Mouse (Mus musculus) liver, postnatal 0 days (tissue): ENCODE measurements around the gene St6galnac5. TPM values are rescaled to one million over a fixed set of nuclear protein-coding genes. Genes with fewer than 3 reads are reported as not detected.
A peak's percentile ranks its signal among the peaks of the same experiment; 100 is the strongest.

Source experiments
- ATAC-seq: fragments of 200-750 bp; cut with Nextera tagmentation; 2 replicates; pipeline ENCODE4 v1.8.0; 2017; ENCODE audit warnings: mild to moderate bottlenecking, moderate library complexity
- DNase-seq: peaks from one replicate; pipeline ENCODE4 v3.0.0-alpha.2; 2016
- H3K27ac ChIP-seq: fragments of 300-500 bp; sonication (generic); 2 replicates; pipeline ENCODE4 v1.5.1; 2014; ENCODE audit warnings: antibody characterized with exemption, moderate library complexity, mild to moderate bottlenecking, low read depth
- H3K27me3 ChIP-seq: fragments of 300-500 bp; sonication (generic); 2 replicates; pipeline ENCODE4 v1.6.1; 2014; ENCODE audit warnings: low read length, control low read depth, mixed read lengths; ENCODE audit not compliant: insufficient read depth
- H3K36me3 ChIP-seq: fragments of 300-500 bp; sonication (generic); replicated peaks from 2 replicates; pipeline ENCODE4 v1.6.1; 2014; ENCODE audit warnings: mild to moderate bottlenecking, control low read depth, low read length, moderate library complexity, mixed read lengths; ENCODE audit not compliant: insufficient read depth
- H3K4me1 ChIP-seq: fragments of 300-500 bp; sonication (generic); 2 replicates; pipeline ENCODE4 v1.6.1; 2014; ENCODE audit warnings: antibody characterized with exemption, mild to moderate bottlenecking, control low read depth; ENCODE audit not compliant: insufficient read depth
- H3K4me2 ChIP-seq: fragments of 300-500 bp; sonication (generic); 2 replicates; pipeline ENCODE4 v1.6.1; 2014; ENCODE audit warnings: low read depth, mild to moderate bottlenecking, low read length, moderate library complexity, mixed read lengths
- H3K4me3 ChIP-seq: fragments of 300-500 bp; sonication (generic); 2 replicates; pipeline ENCODE4 v1.5.1; 2014; ENCODE audit warnings: low read depth, low read length
- H3K9ac ChIP-seq: fragments of 300-500 bp; sonication (generic); replicated peaks from 2 replicates; pipeline ENCODE4 v1.6.1; 2014; ENCODE audit warnings: mild to moderate bottlenecking, moderate library complexity
- H3K9me3 ChIP-seq: fragments of 300-500 bp; sonication (generic); 2 replicates; pipeline ENCODE4 v1.6.1; 2016; ENCODE audit warnings: mild to moderate bottlenecking, control low read depth, low read length, mixed read lengths
- CTCF ChIP-seq: sonication (generic); IDR thresholded peaks from 2 replicates; pipeline ENCODE4 v1.5.1; 2016; ENCODE audit warnings: antibody characterized with exemption, low read depth
- EP300 ChIP-seq: IDR thresholded peaks from 2 replicates; pipeline ENCODE4 v1.6.1; 2016; ENCODE audit warnings: antibody characterized with exemption, low read depth, mild to moderate bottlenecking
- WGBS: fragments of 180-500 bp; shearing (Covaris S2); extraction: QIAGEN DNeasy Blood & Tissue Kit; methylation state at CpG from one replicate; pipeline ENCODE4 v1.1.7; 2014; ENCODE audit not compliant: insufficient replicate concordance; 5-methylcytosine and 5-hydroxymethylcytosine counted together
- polyA plus RNA-seq: library from polyadenylated mRNA; unstranded; fragments of >200 nt; fragmentation: Nextera tagmentation; extraction: Ambion mirVana; gene quantifications from 2 replicates; pipeline ENCODE4 v1.2.1, GENCODE M21; 2015

The St6galnac5 gene
- polyA plus RNA-seq, 1 experiment from 2014 or later, result 0.02 TPM

DNA sequence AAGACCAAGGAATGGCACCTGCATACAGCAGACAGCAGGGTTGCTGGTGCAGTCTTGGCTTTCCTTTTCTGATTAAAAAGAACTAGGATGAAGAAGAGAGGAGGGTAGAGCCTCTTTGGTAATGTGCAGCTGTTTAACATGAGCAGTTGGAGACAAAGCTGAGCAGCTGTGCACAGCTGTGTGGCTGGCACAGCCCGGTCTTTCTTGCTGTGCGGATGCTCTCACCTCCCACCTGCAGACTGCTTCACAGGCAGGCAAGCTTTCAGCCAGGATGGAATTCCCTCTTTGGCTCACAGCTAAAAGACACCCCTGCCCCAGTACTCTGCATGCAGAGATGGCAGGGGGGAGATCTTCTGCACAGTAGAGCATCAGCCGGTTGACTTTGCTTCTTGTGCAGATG is 37.3 kb downstream of the St6galnac5 start:
- Histone ChIP-seq H3K4me1 (no peaks in the 10 kb centered on the region), H3K9me3 (no peaks in the 10 kb centered on the region), H3K4me3 (no peak overlapping the region), H3K9ac (no peak overlapping the region), H3K4me2 (no peak overlapping the region), H3K27ac (no peak overlapping the region), H3K27me3 (no peaks in the 10 kb centered on the region), H3K36me3 (no peaks in the 10 kb centered on the region)
- TF ChIP-seq EP300 (no peak), CTCF (no peak)
- DNase-seq (no peak), ATAC-seq (no peak)
- WGBS, result 90% methylated on average over 3 of the region's 3 CpGs

DNA sequence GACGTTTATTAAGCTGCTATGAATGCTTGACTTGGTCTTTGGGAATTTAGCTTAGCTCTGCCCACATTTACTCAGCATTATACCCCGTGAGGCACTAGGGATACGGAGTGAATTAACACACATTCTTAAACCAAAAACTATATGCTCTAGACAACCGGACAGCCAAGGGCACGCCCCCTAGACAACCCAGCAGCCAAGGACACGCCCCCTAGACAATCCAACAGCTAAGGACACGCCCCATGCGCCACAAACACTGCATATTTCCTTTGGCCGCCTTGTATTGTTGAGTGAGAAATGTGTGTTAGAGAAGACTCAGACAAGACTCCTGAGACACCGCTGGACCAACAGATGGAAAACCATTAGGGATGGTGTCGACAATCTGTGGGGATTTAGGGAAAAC is 39.1 kb downstream of the St6galnac5 start:
- DNase-seq, result peak; percentile 37

DNA sequence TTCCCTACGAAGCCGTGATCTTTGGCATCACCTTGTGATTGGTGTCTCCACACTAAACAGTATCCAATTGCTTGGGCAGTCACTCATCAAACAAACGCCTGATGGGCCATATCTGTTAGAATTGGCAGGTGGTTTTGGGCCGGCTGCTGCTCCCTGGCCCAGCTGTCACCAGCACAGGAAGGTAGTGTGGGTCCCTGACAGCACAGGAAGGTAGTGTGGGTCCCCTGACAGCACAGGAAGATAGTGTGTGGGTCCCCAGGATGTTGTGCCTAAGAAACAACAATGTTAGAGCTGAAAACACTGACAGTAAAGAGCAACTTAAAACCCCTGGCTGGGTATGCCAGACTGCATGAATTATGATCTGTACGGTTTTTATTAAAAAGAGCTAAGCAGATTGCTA is 40.4 kb downstream of the St6galnac5 start:
- H3K9me3 ChIP-seq, result no peaks in the 10 kb centered on the region
- WGBS, result 57% methylated on average over 5 of the region's 5 CpGs
- H3K4me1 ChIP-seq, result no peaks in the 10 kb centered on the region
- H3K4me2 ChIP-seq, result no peak overlapping the region
- DNase-seq (no peak), ATAC-seq (no peak)
- H3K27me3 ChIP-seq, result no peaks in the 10 kb centered on the region
- no peak overlapping the region for H3K27ac ChIP-seq
- TF ChIP-seq CTCF (no peak), EP300 (no peak)
- H3K36me3 ChIP-seq, result no peaks in the 10 kb centered on the region
- no peak overlapping the region for H3K4me3 ChIP-seq
- H3K9ac ChIP-seq, result no peak overlapping the region

More for the DNA sequence above, 39.1 kb downstream of the St6galnac5 start:
- H3K4me1 ChIP-seq, result no peaks in the 10 kb centered on the region
- 48% methylated on average over 11 of the region's 11 CpGs for WGBS
- no peak overlapping the region for H3K4me3 ChIP-seq
- no peak overlapping the region for H3K4me2 ChIP-seq
- H3K9me3 ChIP-seq, result no peaks in the 10 kb centered on the region
- H3K9ac ChIP-seq, result no peak overlapping the region
- peak; percentile 53; the same call in 1 of the 2 replicates for ATAC-seq
- no peaks in the 10 kb centered on the region for H3K27me3 ChIP-seq
- no peak overlapping the region for H3K27ac ChIP-seq
- H3K36me3 ChIP-seq, result no peaks in the 10 kb centered on the region
- TF ChIP-seq CTCF (no peak), EP300 (no peak)

DNA sequence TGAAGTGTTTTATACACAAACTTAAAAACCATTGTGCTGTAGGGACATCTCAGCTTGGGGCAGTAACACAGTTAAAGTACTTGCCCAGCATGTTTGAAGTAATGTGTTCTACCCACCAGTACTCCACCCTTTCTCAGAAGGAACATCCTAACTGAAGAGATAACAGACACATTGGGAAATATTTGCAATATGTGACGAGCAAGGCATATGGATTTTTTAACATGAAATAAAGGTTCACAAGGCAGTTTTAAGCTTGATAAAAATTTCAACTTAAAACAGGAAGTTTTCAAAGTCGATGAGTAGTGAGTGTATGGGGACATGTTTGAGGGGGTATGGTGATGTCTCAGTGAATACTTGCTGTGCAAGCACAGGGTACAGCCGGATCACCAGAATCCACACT is 45.7 kb downstream of the St6galnac5 start:
- Histone ChIP-seq H3K36me3 (no peaks in the 10 kb centered on the region), H3K4me1 (no peaks in the 10 kb centered on the region), H3K4me3 (no peak overlapping the region), H3K4me2 (no peak overlapping the region), H3K27ac (no peak overlapping the region), H3K27me3 (no peaks in the 10 kb centered on the region), H3K9me3 (no peaks in the 10 kb centered on the region), H3K9ac (no peak overlapping the region)
- ATAC-seq (no peak), DNase-seq (no peak)
- TF ChIP-seq CTCF (no peak), EP300 (no peak)
- 59% methylated on average over 3 of the region's 3 CpGs for WGBS

DNA sequence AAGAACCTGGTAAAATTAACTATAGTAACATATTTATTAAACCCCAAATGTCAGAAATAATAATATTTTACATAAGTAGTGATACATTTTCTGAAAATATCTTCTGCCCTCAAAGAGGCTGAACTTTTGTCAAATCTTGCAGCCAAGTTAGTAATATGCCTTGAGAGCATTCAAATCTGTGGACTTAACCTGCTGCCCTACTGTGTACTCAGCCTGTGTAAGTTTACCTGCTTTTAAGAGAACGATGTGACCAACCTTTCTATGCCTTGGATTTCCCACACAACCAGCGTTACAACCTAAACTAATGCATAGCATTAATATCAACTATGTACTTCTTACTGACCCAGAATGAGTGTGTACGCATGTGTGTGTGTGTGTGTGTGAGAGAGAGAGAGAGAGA is 48.3 kb downstream of the St6galnac5 start:
- 84% methylated on average over 3 of the region's 3 CpGs for WGBS
- Histone ChIP-seq H3K9ac (no peak overlapping the region), H3K4me3 (no peak overlapping the region), H3K27me3 (no peaks in the 10 kb centered on the region), H3K9me3 (no peaks in the 10 kb centered on the region), H3K4me2 (no peak overlapping the region), H3K36me3 (no peaks in the 10 kb centered on the region), H3K27ac (no peak overlapping the region), H3K4me1 (peaks cover 10% of the 10 kb centered on the region; the same call in 1 of the 2 replicates)
- ATAC-seq (no peak), DNase-seq (no peak)
- no peak for TF ChIP-seq EP300
- no peak for TF ChIP-seq CTCF

DNA sequence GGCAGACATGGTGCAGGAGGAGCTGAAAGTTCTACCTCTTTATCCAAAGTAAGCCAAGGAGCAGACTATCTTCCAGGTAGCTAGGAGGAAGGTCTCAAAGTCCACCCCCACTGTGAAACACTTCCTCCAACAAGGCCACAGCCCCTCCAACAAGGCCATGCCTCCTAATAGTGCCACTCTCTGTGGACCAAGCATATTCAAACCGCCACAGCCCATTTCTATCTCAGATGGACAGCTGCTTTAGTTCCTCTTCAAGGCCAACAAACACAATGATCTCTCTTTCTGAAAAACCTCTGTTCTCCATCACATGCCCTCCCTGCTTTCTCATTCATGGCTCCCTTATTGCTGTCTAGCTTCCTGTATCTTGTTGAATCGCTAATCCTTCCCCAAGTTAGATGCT is 49.5 kb downstream of the St6galnac5 start:
- Histone ChIP-seq H3K4me2 (no peak overlapping the region), H3K27me3 (no peaks in the 10 kb centered on the region), H3K36me3 (no peaks in the 10 kb centered on the region), H3K9ac (no peak overlapping the region), H3K4me1 (peaks cover 10% of the 10 kb centered on the region), H3K9me3 (no peaks in the 10 kb centered on the region), H3K27ac (no peak overlapping the region), H3K4me3 (no peak overlapping the region)
- ATAC-seq, result no peak
- 58% methylated on average over 2 of the region's 2 CpGs for WGBS
- TF ChIP-seq CTCF (no peak), EP300 (no peak)
- no peak for DNase-seq

DNA sequence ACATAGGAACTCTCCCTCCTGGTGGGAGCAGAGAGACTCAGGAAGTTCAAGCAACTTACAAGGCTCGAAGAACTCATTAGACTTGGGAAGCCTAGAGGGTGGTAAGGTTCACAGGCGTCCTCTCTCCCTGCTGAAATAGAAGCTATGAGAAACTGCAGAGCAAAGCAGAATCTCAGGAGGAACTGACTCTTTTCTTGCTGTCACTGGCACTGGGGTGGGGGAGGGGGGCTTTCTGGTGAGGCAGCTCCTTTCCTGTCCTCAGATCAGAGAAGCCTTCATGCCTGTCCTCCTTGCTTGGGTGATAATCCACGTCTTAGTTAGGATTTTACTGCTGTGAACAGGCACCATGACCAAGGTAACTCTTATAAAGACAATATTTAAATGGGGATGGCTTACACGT is 50.0 kb downstream of the St6galnac5 start:
- Histone ChIP-seq H3K27ac (no peak overlapping the region), H3K4me3 (no peak overlapping the region), H3K36me3 (no peaks in the 10 kb centered on the region), H3K4me2 (no peak overlapping the region), H3K9ac (no peak overlapping the region), H3K9me3 (no peaks in the 10 kb centered on the region), H3K27me3 (no peaks in the 10 kb centered on the region), H3K4me1 (peaks cover 10% of the 10 kb centered on the region)
- WGBS, result 38% methylated on average over 4 of the region's 4 CpGs
- peak; percentile 40 for ATAC-seq
- peak; percentile 44 for DNase-seq
- TF ChIP-seq EP300 (no peak), CTCF (no peak)
